Comparison of ENCODE assay signal across 8 mouse cellular contexts in the genomic region with DNA sequence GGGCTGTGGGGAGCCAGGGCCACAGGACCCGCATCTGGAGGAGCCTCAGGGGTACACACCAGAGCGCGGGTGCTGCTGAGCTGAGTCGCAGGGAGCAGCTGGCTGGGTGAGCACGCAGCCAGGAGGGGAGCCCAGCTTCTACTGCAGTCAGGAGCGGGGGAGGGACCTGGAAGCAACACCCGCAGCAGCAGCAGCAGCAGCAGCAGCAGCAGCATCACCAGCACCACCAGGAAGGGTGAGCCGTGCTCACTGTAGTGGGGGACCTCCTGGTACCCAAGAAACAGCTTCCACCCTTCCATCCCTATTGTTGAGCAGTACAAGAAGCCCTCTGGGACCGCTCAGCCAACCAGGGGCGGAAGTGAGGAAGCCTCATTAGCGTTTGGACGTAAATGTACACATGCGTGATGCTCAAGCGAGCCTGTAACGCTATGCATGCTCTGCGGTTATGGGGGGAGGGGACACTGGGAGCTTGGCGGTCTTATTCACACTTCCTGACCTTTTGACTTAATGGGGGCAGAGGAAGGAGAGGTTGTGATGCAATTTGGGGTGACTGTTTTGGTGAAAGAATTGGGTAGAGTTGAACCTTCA. TPM values are rescaled to one million over a fixed set of nuclear protein-coding genes. Genes with fewer than 3 reads are reported as not detected.
DNase-seq lines count a peak whose midpoint lies in the region; ATAC-seq and TF ChIP-seq lines count a peak whose summit lies in the region.

No protein-coding gene starts in this region.

- peak; percentile 47 for DNase-seq in ES-CJ7 (ENCODE audit: low read depth, low spot score)
- peak; percentile 49 for DNase-seq in brain, embryonic 18.5 days (ENCODE audit: low read depth, low spot score)
- DNase-seq in forebrain, postnatal 0 days: peak; percentile 77
- peak; percentile 36 for DNase-seq in heart, postnatal 36 days
- DNase-seq in layer of hippocampus, postnatal 36 days: peak; percentile 50 to 53
- peak; percentile 21 for DNase-seq in lung, postnatal 10 days
- DNase-seq in thymus, adult 2 months: peak; percentile 36

- H3K4me3 ChIP-seq in forebrain, postnatal 0 days (ENCODE audit: low read depth, low read length): peak overlapping the region; percentile 54
- peak overlapping the region; percentile 67 for H3K4me3 ChIP-seq in olfactory bulb, adult 2 months (ENCODE audit: insufficient read depth, low read depth, low read length)
- peak overlapping the region; percentile 13 for H3K4me3 ChIP-seq in thymus, adult 2 months (ENCODE audit: control insufficient read depth, insufficient read depth, low read length)

- H3K9me3 ChIP-seq in forebrain, postnatal 0 days (ENCODE audit: low read length): no peaks in the 10 kb centered on the region

- H3K36me3 ChIP-seq in forebrain, postnatal 0 days (ENCODE audit: insufficient read depth): no peaks in the 10 kb centered on the region
- H3K36me3 ChIP-seq in thymus, adult 2 months (ENCODE audit: control insufficient read depth, insufficient read depth, low read length): no peaks in the 10 kb centered on the region

- intact Hi-C loops in heart, postnatal 36 days (cut with DNase I): loop anchor here (2.0 kb wide), 1 partner anchor 16 kb away; the partner anchor contains the start of genes Fancf and Gas2

- H3K9ac ChIP-seq in forebrain, postnatal 0 days: peak overlapping the region; percentile 75

- TF ChIP-seq POLR2A in olfactory bulb, adult 2 months (IDR thresholded peaks at IDR 0.05; ENCODE audit: insufficient read depth, low read depth, low read length): no peak
- TF ChIP-seq POLR2A in thymus, adult 2 months (IDR thresholded peaks at IDR 0.05; ENCODE audit: control insufficient read depth, extremely low read depth, insufficient read depth, low read length, poor library complexity): no peak

- WGBS in forebrain, postnatal 0 days: 2% methylated on average over 17 of the region's 17 CpGs
- under 1% methylated on average over 17 of the region's 17 CpGs for WGBS in olfactory bulb, adult 2 months
- WGBS in thymus, adult 2 months: 1% methylated on average over 17 of the region's 17 CpGs

- peak overlapping the region; percentile 76 for H3K27ac ChIP-seq in forebrain, postnatal 0 days (ENCODE audit: low read depth, low read length)
- peak overlapping the region; percentile 64 for H3K27ac ChIP-seq in olfactory bulb, adult 2 months (ENCODE audit: insufficient read depth, low read depth, low read length)
- no peak overlapping the region for H3K27ac ChIP-seq in thymus, adult 2 months (ENCODE audit: control insufficient read depth, insufficient read depth, low read length)

- H3K27me3 ChIP-seq in forebrain, postnatal 0 days (ENCODE audit: insufficient read depth, low read length): no peaks in the 10 kb centered on the region
- no peaks in the 10 kb centered on the region for H3K27me3 ChIP-seq in thymus, adult 2 months (ENCODE audit: control insufficient read depth, insufficient read depth, low read length)

- peak overlapping the region; percentile 90 for H3K4me2 ChIP-seq in forebrain, postnatal 0 days (ENCODE audit: low read depth)

- H3K4me1 ChIP-seq in forebrain, postnatal 0 days (ENCODE audit: insufficient read depth): no peaks in the 10 kb centered on the region
- H3K4me1 ChIP-seq in olfactory bulb, adult 2 months (ENCODE audit: control insufficient read depth, insufficient read depth, low read length): peaks cover 10% of the 10 kb centered on the region
- H3K4me1 ChIP-seq in thymus, adult 2 months (replicated peaks; ENCODE audit: control insufficient read depth, insufficient read depth, low read length): peaks cover 13% of the 10 kb centered on the region

- peak; percentile 96 for ATAC-seq in forebrain, postnatal 0 days

- TF ChIP-seq CTCF in forebrain, postnatal 0 days (IDR thresholded peaks at IDR 0.05; ENCODE audit: low read depth): no peak
- TF ChIP-seq CTCF in olfactory bulb, adult 2 months (IDR thresholded peaks at IDR 0.05; ENCODE audit: insufficient read depth, low read depth, low read length): no peak
- TF ChIP-seq CTCF in thymus, adult 2 months (IDR thresholded peaks at IDR 0.05; ENCODE audit: borderline replicate concordance, control insufficient read depth, extremely low read depth, insufficient read depth, low read length, poor library complexity): no peak

RNA-seq across cellular contexts. Expression of gene Fancf, which starts 17.2 kb away (rescaled TPM):
- 8.8 and 17.8 TPM in 2 replicates for total RNA-seq in forebrain, postnatal 0 days (2014; rRNA removed)
- 9.1 TPM in 2 replicates for polyA plus RNA-seq in forebrain, postnatal 0 days (2015; fragmentation: Nextera tagmentation; extraction: Ambion mirVana)
- 1 to 10 TPM; 1.9 to 2.3 TPM for total RNA-seq in heart, postnatal 36 days (2021)
- 1 to 10 TPM; 3.9 to 5.1 TPM for total RNA-seq in layer of hippocampus, postnatal 36 days (2021)
- polyA plus RNA-seq in olfactory bulb, adult 2 months (2012; ENCODE audit: insufficient read depth, insufficient read length, low replicate concordance, missing spikeins): not detected in 2 replicates
- polyA plus RNA-seq in thymus, adult 2 months (2012; rRNA removed): 15.7 and 21.6 TPM in 2 replicates

RNA-seq across cellular contexts. Expression of gene Gas2, which starts 17.4 kb away (rescaled TPM):
- 17.5 and 51.6 TPM in 2 replicates for total RNA-seq in forebrain, postnatal 0 days (2014; rRNA removed)
- polyA plus RNA-seq in forebrain, postnatal 0 days (2015; fragmentation: Nextera tagmentation; extraction: Ambion mirVana): 10.0 and 14.9 TPM in 2 replicates
- total RNA-seq in heart, postnatal 36 days (2021): 1 to 10 TPM; 4.1 to 4.9 TPM
- 10 to 100 TPM; 21.3 to 28.7 TPM for total RNA-seq in layer of hippocampus, postnatal 36 days (2021)
- polyA plus RNA-seq in olfactory bulb, adult 2 months (2012; ENCODE audit: insufficient read depth, insufficient read length, low replicate concordance, missing spikeins): not detected in 2 replicates
- polyA plus RNA-seq in thymus, adult 2 months (2012; rRNA removed): 2.1 and 2.4 TPM in 2 replicates

Comparison
In these comparisons a context has a peak if more than half of its experiments do, and no peak if none do; other contexts are left out.
1. DNase-seq: peak in every context shown above with its lines; median percentile 77 in forebrain, postnatal 0 days; 52 in layer of hippocampus, postnatal 36 days; 49 in brain, embryonic 18.5 days; 47 in ES-CJ7; 36 in heart, postnatal 36 days; 36 in thymus, adult 2 months; 21 in lung, postnatal 10 days.
2. H3K4me3 ChIP-seq: peak in every context shown above with its lines; median percentile 67 in olfactory bulb, adult 2 months; 54 in forebrain, postnatal 0 days; 13 in thymus, adult 2 months.